Mouse (Mus musculus) megakaryocyte progenitor cell, adult 5-6 weeks (primary cell): ENCODE data around the gene Tubb4a. TPM values are rescaled to one million over a fixed set of nuclear protein-coding genes. Genes with fewer than 3 reads are reported as not detected.
A peak's percentile ranks its signal among the peaks of the same experiment; 100 is the strongest.
"Not testable (repeated sequence)": the region's sequence is repeated elsewhere in the genome, so short reads cannot be mapped to it uniquely, and the experiment has no call there.

ENCODE experiments used
- ATAC-seq: replicated peaks from 2 replicates; pipeline ENCODE4 v1.8.0; 2016; ENCODE audit warnings: mild to moderate bottlenecking, moderate TSS enrichment, inconsistent platforms; ENCODE audit not compliant: poor library complexity
- total RNA-seq, 2 experiments: library from RNA; stranded (forward) in 1 of 2; stranded (reverse) in 1 of 2; fragments of 157-497, 149-512 nt in 1 of 2; fragments of 200-1000 nt in 1 of 2; gene quantifications; 2 replicates each; pipeline versions ENCODE4 v1.2.3 to v1.2.4; 2015 to 2017

The Tubb4a gene
- not detected in 2 replicates for total RNA-seq (2015)
- total RNA-seq (2017): 0.12 TPM in 1 of 2 replicates, not detected in the other

DNA sequence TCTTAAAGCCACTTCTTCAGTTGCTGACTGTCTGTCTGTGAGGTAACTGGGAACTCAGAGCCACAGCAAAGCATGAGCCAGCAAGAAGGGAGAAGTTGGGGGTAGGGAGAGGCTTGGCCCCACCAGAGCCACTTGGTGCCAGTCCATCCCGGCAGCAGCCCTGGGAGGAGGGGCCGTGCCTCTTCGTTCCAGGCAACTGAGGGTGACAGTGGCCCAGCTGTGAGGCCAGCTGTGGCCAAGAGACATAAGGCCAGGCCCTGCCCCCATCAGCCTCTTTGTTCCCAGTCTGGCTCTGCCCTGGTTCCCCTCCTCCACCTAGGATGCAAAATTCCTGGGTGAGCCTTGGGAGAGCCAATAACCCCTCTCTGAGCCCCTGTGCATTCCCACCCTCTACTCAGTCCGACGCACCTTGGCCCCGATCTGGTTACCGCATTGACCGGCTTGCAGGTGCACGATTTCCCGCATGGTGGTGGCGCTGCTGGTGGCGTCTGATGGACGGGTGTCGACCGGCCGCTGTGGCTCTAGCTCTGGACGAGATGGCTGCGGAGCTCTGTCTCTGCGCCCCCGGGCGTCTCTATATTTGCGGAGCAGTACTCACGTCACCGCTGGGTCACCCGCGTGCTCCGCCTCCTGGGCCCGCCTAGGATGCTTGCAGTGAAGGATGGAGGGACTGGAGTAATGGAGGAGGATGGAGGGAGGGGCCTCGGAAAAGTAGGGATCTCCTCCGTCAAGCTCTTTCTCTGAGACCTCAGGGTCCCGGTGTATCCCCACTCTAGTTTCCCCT lies at the start of gene Tubb4a:
Tubb4a (minus strand) TSS at position 734 of the 784 bp plus-strand sequence.
- ATAC-seq: peak; percentile 67

- no peak for ATAC-seq
These were observed 48.1 kb upstream of the Tubb4a start for GRCm38 (mm10) chr17:57135635-57136034.

DNA sequence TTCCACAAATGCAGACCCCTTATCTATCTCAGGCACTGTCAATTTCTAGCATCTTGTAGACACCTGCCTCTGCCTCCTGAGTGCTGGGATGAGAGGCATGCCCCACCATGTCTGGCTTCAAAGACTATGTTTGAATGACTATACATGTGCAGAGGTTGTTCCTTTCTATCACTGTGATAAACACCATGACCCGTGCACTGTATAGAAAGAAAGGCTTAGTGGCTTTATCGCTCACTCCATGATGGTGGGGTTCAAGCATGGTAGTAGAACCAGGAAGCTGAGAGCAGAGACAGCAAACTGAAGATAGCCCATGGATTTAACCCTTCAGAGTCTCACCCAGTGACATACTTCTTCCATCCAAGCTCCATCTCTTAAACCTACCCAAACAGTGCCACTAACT lies 47.1 kb upstream of the Tubb4a start:
- ATAC-seq: no peak; the same call in 1 of the 2 replicates

DNA sequence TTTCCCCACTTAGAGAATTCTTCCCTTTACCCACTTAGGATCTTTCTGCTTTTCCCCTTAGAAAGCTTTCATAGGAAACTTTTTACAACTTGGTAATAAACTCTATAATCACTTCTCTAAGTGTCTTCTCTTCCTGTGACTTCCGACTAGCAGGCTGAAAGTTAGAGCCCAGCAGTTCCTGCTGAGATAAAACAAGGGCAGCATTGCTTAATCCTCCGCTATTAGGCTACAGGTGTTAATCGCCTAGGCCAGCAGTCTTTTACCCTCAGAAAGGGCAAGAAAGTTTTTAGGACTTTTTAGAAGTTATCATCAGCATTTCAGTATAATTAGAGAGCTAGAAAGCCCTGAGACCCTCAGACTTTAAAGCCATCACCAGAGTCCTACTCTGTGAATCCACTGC lies 46.4 kb upstream of the Tubb4a start:
- not testable (repeated sequence) for ATAC-seq

DNA sequence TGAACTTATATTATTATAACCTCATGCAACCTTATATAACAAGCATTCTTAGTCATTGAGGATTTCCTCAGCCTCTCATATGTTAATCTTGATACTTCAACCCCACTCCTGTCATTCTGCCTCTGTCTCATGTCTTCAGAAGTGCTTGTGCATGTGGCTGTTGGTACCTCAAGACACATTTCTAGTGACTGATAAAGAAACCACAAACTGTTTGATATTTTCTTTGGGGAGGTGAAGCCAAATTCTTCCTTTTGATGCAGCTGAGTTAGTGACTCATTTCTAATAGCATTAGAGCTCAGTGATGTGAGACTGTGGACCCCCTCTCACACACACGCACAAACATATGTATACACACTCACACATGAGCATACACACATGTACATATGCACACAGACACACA lies 44.2 kb upstream of the Tubb4a start:
- ATAC-seq: peak; percentile 87

GRCm38 (mm10) chr17:57125853-57126622 lies 38.5 kb upstream of the Tubb4a start:
- ATAC-seq: 0 out of 2 replicates have a peak, but pooled peaks have one; percentile 33

GRCm38 (mm10) chr17:57124792-57125191 lies 37.2 kb upstream of the Tubb4a start:
- ATAC-seq: no peak

GRCm38 (mm10) chr17:57123192-57124118 lies 35.9 kb upstream of the Tubb4a start:
- no peak for ATAC-seq

DNA sequence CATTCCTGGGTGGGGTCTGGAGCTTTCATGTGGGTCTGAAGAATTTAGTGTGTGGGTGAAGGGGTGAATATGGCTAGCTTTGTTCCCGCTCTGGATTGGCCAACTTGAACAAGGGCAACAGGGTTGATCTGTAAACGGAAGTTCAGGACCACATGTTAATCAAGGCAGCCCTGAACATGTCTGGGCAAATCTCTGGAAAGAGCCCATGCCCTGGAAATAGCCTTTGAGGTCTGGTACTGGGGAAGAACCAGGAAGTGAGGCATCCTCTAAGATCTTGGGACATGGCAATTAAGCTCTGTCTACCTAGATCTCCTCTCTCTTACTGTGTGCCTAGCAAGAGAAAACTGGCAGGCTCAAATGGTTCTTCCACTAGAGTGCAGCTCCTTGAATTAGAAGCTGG lies 34.3 kb upstream of the Tubb4a start:
- no peak for ATAC-seq

GRCm38 (mm10) chr17:57118524-57119349 lies 31.2 kb upstream of the Tubb4a start:
- ATAC-seq: peak; percentile 77

DNA sequence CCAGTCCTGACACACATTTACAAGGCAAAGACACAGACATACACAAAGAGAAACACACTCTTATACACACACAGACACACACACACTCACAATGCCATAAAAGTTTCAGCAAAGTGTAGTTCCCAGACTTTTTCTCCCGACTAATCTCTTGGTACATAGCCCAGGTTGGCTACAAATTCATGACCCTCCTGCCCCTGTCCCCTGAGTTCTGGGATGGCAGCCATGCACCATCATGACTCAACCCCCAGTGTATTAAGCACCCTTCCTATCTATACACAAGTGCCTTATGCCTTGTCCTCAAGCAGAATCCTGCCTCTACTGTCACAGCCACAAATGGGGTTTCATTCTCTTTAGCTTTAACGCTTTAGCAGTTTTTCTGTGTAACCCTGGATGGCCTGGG lies 29.2 kb upstream of the Tubb4a start:
- ATAC-seq: no peak

DNA sequence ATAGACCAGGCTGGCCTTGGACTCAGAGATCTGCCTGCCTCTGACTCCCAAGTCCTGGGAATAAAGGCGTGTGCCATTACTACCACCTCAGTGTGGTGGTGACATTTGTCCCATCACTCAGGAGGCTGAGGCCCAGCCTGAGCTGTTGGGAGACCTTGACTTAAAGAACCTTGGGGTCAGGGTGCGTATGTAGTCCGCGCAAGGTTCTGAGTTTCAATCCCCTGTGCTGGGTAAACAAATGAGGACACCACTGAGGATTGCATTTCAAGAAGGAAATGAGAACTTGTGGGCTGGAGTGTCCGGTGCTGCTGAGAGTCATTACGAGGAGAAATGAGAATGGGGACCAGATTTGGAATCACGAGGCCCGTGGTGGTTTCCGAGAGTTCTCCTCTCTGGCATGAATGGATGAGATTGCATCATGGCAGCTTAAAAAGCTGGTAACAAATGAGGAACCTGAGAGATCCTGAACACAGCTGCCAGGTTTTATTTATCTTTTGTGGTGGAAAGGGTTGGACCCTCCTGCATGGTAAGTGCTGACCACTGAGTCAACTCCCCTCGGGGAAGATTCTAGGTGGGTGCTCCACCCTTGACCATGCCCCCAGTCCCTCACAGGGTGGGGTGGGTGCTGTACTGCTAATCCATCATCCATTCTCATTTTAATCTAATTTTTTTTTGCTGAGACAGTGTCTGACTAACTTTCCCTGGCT lies 25.3 kb upstream of the Tubb4a start:
- ATAC-seq: peak; percentile 93

DNA sequence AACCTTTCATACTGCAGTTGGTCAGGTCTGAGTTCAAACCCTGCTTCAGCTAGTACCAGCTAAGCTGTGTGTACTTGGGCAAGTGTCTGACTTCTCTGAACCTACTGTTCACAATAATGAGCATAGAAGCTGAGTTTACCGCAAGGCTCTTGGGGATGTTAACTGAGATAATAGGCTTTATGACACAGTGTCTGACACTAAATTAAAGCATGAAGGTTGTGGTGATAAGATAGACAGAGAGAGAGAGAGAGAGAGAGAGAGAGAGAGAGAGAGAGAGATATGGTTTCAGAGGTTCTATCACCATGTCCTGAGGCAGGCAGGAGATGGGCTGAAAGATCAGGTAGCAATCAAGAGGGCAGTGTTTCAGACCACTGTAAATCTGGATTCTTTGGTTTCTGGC lies 22.4 kb upstream of the Tubb4a start:
- ATAC-seq: 0 out of 2 replicates have a peak, but pooled peaks have one; percentile 5

GRCm38 (mm10) chr17:57108666-57109171 lies 21.1 kb upstream of the Tubb4a start:
- ATAC-seq: no peak

DNA sequence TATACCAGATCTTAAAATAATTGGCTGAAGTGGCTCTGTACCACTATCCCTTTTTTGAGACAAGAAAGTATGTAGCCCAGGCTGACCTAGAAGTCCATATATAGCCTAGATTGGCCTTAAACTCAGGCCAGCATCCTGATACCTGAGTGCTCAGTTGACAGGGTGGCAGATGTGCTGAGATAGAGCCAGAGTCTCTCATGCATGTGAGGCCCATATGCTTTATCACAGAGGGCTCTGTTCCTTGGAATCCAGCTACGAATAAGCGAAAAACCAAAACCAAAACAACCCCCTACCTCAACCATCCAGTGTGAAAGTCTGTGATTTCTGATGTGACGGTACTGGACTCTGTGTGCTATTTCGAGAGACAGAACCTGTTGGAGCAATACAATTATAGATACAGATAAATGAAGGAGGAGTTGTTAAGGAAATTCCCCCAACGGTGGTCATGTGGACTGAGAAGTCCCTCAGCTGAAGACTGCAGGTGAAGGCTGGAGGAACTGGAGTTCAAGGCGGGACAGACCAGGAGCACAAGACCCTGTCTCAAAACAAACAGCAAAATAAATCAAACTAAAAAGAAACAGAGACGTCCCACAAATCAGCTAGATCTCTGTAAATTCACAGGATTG lies 20.6 kb upstream of the Tubb4a start:
- ATAC-seq: no peak

DNA sequence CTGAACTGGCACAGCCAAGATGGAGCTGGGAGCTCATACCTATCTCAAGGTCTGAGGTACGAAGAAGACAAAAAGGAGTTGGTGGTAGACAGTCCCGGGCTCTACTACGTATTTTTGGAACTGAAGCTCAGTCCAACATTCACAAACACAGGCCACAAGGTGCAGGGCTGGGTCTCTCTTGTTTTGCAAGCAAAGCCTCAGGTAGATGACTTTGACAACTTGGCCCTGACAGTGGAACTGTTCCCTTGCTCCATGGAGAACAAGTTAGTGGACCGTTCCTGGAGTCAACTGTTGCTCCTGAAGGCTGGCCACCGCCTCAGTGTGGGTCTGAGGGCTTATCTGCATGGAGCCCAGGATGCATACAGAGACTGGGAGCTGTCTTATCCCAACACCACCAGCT lies 19.5 kb upstream of the Tubb4a start:
- ATAC-seq: no peak

GRCm38 (mm10) chr17:57106035-57106368 lies 18.4 kb upstream of the Tubb4a start:
- ATAC-seq: no peak

- ATAC-seq: peak; percentile 45
These were observed 17.8 kb upstream of the Tubb4a start, which contains the start of gene Tnfsf9 for GRCm38 (mm10) chr17:57105181-57106034. Gene Tnfsf9 (plus strand): TSS chr17:57105325.
